Mouse (Mus musculus) C2C12 (cell line): ENCODE measurements around the gene Dag1. TPM values are rescaled to one million over a fixed set of nuclear protein-coding genes. Genes with fewer than 3 reads are reported as not detected.

ENCODE experiments used
- H3K27me3 ChIP-seq: one replicate; pipeline ENCODE4 v1.6.1; 2011; ENCODE audit not compliant: control insufficient read depth, insufficient read depth, insufficient read length
- H3K36me3 ChIP-seq: one replicate; pipeline ENCODE4 v1.6.1; 2011; ENCODE audit not compliant: control insufficient read depth, insufficient read depth
- H3K4me3 ChIP-seq: one replicate; pipeline ENCODE4 v1.5.1; 2011; ENCODE audit warnings: mild to moderate bottlenecking, control low read depth; ENCODE audit not compliant: poor library complexity, insufficient read depth, severe bottlenecking
- H3K79me2 ChIP-seq: one replicate; pipeline ENCODE4 v1.6.1; 2011; ENCODE audit not compliant: control insufficient read depth, insufficient read depth
- H3K79me3 ChIP-seq: one replicate; pipeline ENCODE4 v1.6.1; 2011; ENCODE audit warnings: low read depth, control low read depth
- H3ac ChIP-seq: one replicate; pipeline ENCODE3; 2011; ENCODE audit warnings: low read depth; ENCODE audit not compliant: control insufficient read depth, insufficient read length
- CEBPB ChIP-seq: IDR thresholded peaks from one replicate; pipeline ENCODE4 v1.6.1; 2011; ENCODE audit warnings: low read depth, mild to moderate bottlenecking, control low read depth, moderate library complexity
- CTCF ChIP-seq: IDR thresholded peaks from one replicate; pipeline ENCODE4 v1.5.1; 2011; ENCODE audit not compliant: control insufficient read depth, insufficient read depth, insufficient read length
- FOSL1 ChIP-seq: IDR thresholded peaks from one replicate; pipeline ENCODE4 v1.8.0; 2011; ENCODE audit warnings: mild to moderate bottlenecking, low read length; ENCODE audit not compliant: poor library complexity, insufficient read depth, severe bottlenecking
- MAX ChIP-seq: IDR thresholded peaks from one replicate; pipeline ENCODE4 v1.6.1; 2011; ENCODE audit warnings: mild to moderate bottlenecking, control low read depth
- MYOD1 ChIP-seq: IDR thresholded peaks from one replicate; pipeline ENCODE4 v1.6.1; 2011; ENCODE audit warnings: low read depth; ENCODE audit not compliant: control insufficient read depth, insufficient read length
- MYOG ChIP-seq: IDR thresholded peaks from one replicate; pipeline ENCODE4 v1.6.1; 2011; ENCODE audit not compliant: control insufficient read depth, insufficient read length; ENCODE audit errors: extremely low read depth
- USF1 ChIP-seq: IDR thresholded peaks from one replicate; pipeline ENCODE4 v1.6.1; 2011; ENCODE audit warnings: low read depth, mild to moderate bottlenecking, control low read depth, moderate library complexity
- polyA plus RNA-seq: library from polyadenylated mRNA; unstranded; fragments of >200 nt; fragmentation: generic; extraction: Trizol; gene quantifications from one replicate; pipeline ENCODE4 v1.2.1, GENCODE M21; 2012; ENCODE audit warnings: missing spikeins

Dag1 gene
- polyA plus RNA-seq, 1 experiment: 42.3 TPM

- no peak overlapping the region for H3K4me3 ChIP-seq
These were observed 3.2 kb downstream of the Dag1 start for GRCm38 (mm10) chr9:108260526-108260925.

GRCm38 (mm10) chr9:108252766-108253165 is 11.0 kb downstream of the Dag1 start:
- peaks cover 5% of the 10 kb centered on the region for H3K36me3 ChIP-seq
- H3K79me2 ChIP-seq: peaks cover 16% of the 10 kb centered on the region
- no peak overlapping the region for H3ac ChIP-seq
- peaks cover 7% of the 10 kb centered on the region for H3K79me3 ChIP-seq
- H3K4me3 ChIP-seq: no peak overlapping the region
- TF ChIP-seq MYOD1 (no peak), MAX (no peak), USF1 (no peak)
- no peaks in the 10 kb centered on the region for H3K27me3 ChIP-seq

More at GRCm38 (mm10) chr9:108260526-108260925, 3.2 kb downstream of the Dag1 start:
- TF ChIP-seq MAX (no peak), CEBPB (no peak), MYOG (no peak), MYOD1 (no peak), FOSL1 (no peak), CTCF (no peak), USF1 (no peak)
- Histone ChIP-seq H3K27me3 (no peaks in the 10 kb centered on the region), H3K79me3 (peaks cover 31% of the 10 kb centered on the region), H3K36me3 (no peaks in the 10 kb centered on the region), H3K79me2 (peaks cover 69% of the 10 kb centered on the region), H3ac (no peak overlapping the region)

GRCm38 (mm10) chr9:108251877-108252276 is 11.9 kb downstream of the Dag1 start:
- Histone ChIP-seq H3K79me2 (peaks cover 7% of the 10 kb centered on the region), H3K79me3 (peaks cover 4% of the 10 kb centered on the region), H3K36me3 (peaks cover 5% of the 10 kb centered on the region), H3K4me3 (no peak overlapping the region), H3K27me3 (no peaks in the 10 kb centered on the region), H3ac (no peak overlapping the region)
- TF ChIP-seq MYOD1: no peak

- H3K4me3 ChIP-seq: no peak overlapping the region
- no peak overlapping the region for H3ac ChIP-seq
- H3K27me3 ChIP-seq: no peaks in the 10 kb centered on the region
- H3K79me3 ChIP-seq: no peaks in the 10 kb centered on the region
- H3K79me2 ChIP-seq: no peaks in the 10 kb centered on the region
- TF ChIP-seq CTCF (no peak), MYOD1 (no peak), CEBPB (no peak), FOSL1 (no peak), USF1 (no peak), MYOG (no peak), MAX (no peak)
- peaks cover 5% of the 10 kb centered on the region for H3K36me3 ChIP-seq
These were observed 14.8 kb downstream of the Dag1 start for GRCm38 (mm10) chr9:108248957-108249356.

- Histone ChIP-seq H3K27me3 (no peaks in the 10 kb centered on the region), H3K4me3 (no peak overlapping the region), H3ac (no peak overlapping the region), H3K36me3 (peaks cover 8% of the 10 kb centered on the region), H3K79me2 (no peaks in the 10 kb centered on the region), H3K79me3 (no peaks in the 10 kb centered on the region)
- TF ChIP-seq CEBPB (no peak), MYOD1 (no peak), CTCF (no peak), MYOG (no peak), MAX (no peak), USF1 (no peak), FOSL1 (no peak)
These were observed 18.8 kb downstream of the Dag1 start for GRCm38 (mm10) chr9:108244984-108245383.

- peaks cover 8% of the 10 kb centered on the region for H3K36me3 ChIP-seq
- TF ChIP-seq MYOG (no peak), CEBPB (no peak), USF1 (no peak), CTCF (no peak), MAX (no peak), FOSL1 (no peak), MYOD1 (no peak)
- no peaks in the 10 kb centered on the region for H3K27me3 ChIP-seq
- H3K79me3 ChIP-seq: no peaks in the 10 kb centered on the region
- H3K79me2 ChIP-seq: no peaks in the 10 kb centered on the region
- H3ac ChIP-seq: no peak overlapping the region
- H3K4me3 ChIP-seq: no peak overlapping the region
These were observed 19.2 kb downstream of the Dag1 start for GRCm38 (mm10) chr9:108244540-108244939.
